Mouse (Mus musculus): ENCODE data around the gene Tmem274. TPM values are rescaled to one million over a fixed set of nuclear protein-coding genes. Genes with fewer than 3 reads are reported as not detected.

Tmem274 gene
- polyA plus RNA-seq, 1 experiment from 2014 or later, result not detected

DNA sequence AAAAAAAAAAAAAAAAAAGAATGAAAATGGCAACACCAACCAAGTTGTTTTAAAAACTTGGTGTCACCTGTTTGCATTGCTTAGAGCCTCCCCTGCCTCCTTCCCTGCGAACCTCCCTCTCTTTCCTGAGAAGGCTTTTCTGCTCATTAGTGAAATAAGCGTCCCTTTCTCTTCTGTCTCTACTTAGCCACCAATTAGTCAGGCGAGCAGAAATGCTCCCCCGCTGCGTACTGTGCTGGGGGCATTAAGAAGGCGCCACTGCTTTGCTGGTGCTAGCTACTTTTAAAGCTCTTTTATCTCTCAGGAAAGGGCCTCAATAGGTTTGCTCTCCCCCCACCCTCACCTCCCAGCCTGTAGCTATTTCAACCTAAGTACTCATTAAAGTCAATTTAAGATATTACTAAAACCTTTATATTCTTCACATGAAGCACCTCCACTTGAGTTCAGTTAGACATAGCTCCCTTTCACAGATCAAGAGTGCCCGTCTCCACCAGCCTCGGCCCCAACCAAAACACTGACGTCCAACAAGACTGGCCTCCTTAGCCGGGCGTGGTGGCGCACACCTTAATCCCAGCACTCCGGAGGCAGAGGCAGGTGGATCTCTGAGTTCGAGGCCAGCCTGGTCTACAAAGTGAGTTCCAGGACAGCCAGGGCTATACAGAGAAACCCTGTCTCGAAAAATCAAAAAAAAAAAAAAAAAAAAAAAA lies 28.2 kb downstream of the Tmem274 start:
- ATAC-seq (ENCODE audit: extremely low read depth, insufficient number of reproducible peaks, low FRiP score, low TSS enrichment), result no peak
- WGBS, result 60% methylated on average over 14 of the region's 15 CpGs

DNA sequence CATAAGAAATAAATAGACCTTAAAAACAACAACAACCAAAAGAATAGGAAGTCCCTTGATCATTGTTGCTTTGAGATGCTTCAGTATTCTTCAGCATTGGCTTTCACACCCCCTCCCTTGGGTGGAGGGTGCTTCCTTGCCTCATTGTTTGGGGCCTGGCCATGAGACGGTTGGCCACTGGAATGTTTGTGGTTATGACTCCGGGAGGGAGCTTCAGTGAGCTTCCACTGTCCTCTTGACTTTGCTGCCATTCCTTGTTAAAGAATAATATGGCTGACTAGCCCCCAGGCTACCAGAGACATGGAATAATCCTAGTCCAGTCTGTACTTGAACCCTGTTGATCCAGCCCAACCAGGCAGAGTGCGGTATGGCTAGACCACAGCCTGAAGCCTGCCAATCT lies 29.7 kb downstream of the Tmem274 start:
- 67% methylated on average over 3 of the region's 3 CpGs for WGBS

More for the DNA sequence above, 28.2 kb downstream of the Tmem274 start:
- no peaks in the 10 kb centered on the region for H3K27me3 ChIP-seq (replicated peaks)
- H3K27ac ChIP-seq (replicated peaks), result no peak overlapping the region
- H3K9me3 ChIP-seq, result no peaks in the 10 kb centered on the region
- peaks cover 26% of the 10 kb centered on the region for H3K36me3 ChIP-seq
- H3K4me1 ChIP-seq, result no peaks in the 10 kb centered on the region
- H3K9ac ChIP-seq, result no peak overlapping the region
- no peak overlapping the region for H3K4me3 ChIP-seq
- no peak overlapping the region for H3K4me2 ChIP-seq

DNA sequence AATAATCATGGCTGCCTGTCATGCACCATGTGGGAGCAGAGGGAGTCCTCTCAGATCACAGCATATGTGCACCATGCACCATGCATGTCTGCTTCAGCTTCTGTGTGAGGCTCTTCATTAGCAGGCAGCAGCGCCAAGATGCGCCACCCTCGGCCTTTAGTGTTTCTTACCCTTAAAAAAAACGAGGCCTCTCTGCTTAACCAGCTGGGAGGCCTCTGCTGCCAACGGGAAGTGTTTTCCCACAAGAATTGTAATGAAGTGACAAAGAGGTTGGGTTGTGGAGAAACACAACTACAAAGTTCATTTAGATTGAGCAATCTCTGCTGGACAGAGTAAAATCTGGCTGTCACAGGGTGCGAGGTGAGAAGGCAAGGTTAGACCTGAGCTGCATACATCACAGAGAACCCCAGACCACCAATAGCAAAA lies 34.1 kb downstream of the Tmem274 start:
- WGBS, result 49% methylated on average over 6 of the region's 6 CpGs
- no peak overlapping the region for H3K4me3 ChIP-seq
- no peaks in the 10 kb centered on the region for H3K9me3 ChIP-seq
- no peak overlapping the region for H3K9ac ChIP-seq
- no peak overlapping the region for H3K27ac ChIP-seq (replicated peaks)
- H3K36me3 ChIP-seq, result no peaks in the 10 kb centered on the region
- no peaks in the 10 kb centered on the region for H3K27me3 ChIP-seq (replicated peaks)
- 0 out of 2 replicates have a peak, but pooled peaks cover 4% of the 10 kb centered on the region for H3K4me1 ChIP-seq
- H3K4me2 ChIP-seq, result no peak overlapping the region
- ATAC-seq (ENCODE audit: extremely low read depth, insufficient number of reproducible peaks, low FRiP score, low TSS enrichment), result no peak

More for the DNA sequence above, 29.7 kb downstream of the Tmem274 start:
- H3K9ac ChIP-seq, result no peak overlapping the region
- H3K4me1 ChIP-seq, result 0 out of 2 replicates have a peak, but pooled peaks cover 4% of the 10 kb centered on the region
- H3K36me3 ChIP-seq, result peaks cover 11% of the 10 kb centered on the region
- H3K9me3 ChIP-seq, result no peaks in the 10 kb centered on the region
- no peak overlapping the region for H3K4me3 ChIP-seq
- no peaks in the 10 kb centered on the region for H3K27me3 ChIP-seq (replicated peaks)
- no peak overlapping the region for H3K4me2 ChIP-seq
- no peak for ATAC-seq (ENCODE audit: extremely low read depth, insufficient number of reproducible peaks, low FRiP score, low TSS enrichment)
- no peak overlapping the region for H3K27ac ChIP-seq (replicated peaks)

DNA sequence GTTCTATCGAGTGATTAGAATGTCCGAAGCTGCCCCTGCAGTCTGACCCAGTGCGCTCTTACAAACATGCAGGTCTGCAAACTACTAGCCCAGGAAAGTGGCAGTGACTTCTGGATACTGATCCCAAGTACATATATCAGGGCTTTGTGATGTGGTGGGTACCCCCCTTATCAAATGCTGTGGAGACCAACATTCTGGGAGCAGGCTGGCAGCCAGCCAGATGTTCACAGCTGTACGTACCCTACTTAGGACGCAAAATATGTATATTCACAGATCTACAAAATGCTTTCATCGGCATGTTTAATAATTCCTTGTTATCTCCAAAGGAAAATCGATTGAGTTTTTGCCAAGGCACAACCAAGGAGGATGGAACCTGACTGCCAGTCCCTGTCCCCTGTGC lies 34.9 kb downstream of the Tmem274 start:
- 68% methylated on average over 7 of the region's 7 CpGs for WGBS
- Histone ChIP-seq H3K4me1 (0 out of 2 replicates have a peak, but pooled peaks cover 4% of the 10 kb centered on the region), H3K9ac (no peak overlapping the region), H3K9me3 (no peaks in the 10 kb centered on the region), H3K4me2 (no peak overlapping the region), H3K4me3 (no peak overlapping the region), H3K27me3 (replicated peaks) (no peaks in the 10 kb centered on the region), H3K36me3 (no peaks in the 10 kb centered on the region), H3K27ac (replicated peaks) (no peak overlapping the region)
- ATAC-seq (ENCODE audit: extremely low read depth, insufficient number of reproducible peaks, low FRiP score, low TSS enrichment), result no peak

DNA sequence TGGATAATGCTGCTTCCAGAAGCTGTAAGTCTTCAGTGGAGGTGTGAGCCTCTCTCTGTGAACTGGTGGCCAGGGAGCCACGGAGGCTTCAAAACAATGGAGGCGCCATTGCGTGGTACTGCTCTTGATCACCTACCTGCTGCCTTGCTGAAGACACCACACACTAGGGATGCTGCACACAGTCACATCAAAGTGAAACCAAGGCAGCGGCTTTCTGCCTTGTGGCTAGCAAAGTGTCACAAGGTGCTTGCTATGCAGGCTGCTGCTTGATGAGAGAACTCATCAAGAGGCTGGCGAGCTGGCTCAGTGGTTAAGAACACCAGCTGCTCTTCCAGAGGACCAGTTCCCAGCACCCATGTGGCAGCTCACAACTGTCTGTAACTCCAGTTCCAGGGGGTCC lies 38.5 kb downstream of the Tmem274 start:
- WGBS, result 91% methylated on average over 5 of the region's 5 CpGs

DNA sequence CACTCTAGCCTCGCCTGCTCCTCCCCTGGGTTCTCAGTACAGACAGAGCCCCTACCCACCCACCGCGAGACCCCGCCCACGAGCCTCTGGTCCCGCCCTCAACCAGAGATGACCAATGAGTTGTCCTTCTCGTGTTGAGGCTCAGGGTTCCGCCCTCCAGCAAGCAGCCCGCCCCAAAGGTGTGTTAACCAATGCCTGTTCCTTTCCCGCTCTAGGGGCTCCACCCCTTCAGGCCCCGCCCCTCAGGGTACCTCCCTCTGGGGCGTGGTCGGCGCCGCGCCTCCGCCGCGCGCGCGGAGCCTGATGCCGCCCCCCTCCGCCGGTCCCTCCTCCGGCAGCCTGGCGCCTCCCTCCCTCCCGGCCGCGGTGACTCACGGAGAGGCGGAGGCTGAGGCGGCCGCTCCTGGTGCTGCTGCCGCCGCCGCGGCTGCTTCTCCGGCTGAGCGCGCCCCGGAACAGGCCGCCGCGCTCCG lies 40.7 kb downstream of the Tmem274 start, which contains the start of gene Ctnnbip1:
Gene Ctnnbip1, plus strand, starts transcription at position 369 of the 473 bp plus-strand sequence.
- no peaks in the 10 kb centered on the region for H3K27me3 ChIP-seq (replicated peaks)
- no peaks in the 10 kb centered on the region for H3K9me3 ChIP-seq
- peak within 1 kb of the TSS; percentile 92 for H3K4me3 ChIP-seq
- H3K36me3 ChIP-seq, result no peaks in the 10 kb centered on the region
- H3K27ac ChIP-seq (replicated peaks), result peak within 1 kb of the TSS; percentile 70
- WGBS, result under 1% methylated on average over 44 of the region's 46 CpGs
- peak within 1 kb of the TSS; percentile 97 for H3K9ac ChIP-seq
- peak within 1 kb of the TSS; percentile 97 for H3K4me2 ChIP-seq
- H3K4me1 ChIP-seq, result peaks cover 32% of the 10 kb centered on the region
- peak; percentile 98 for ATAC-seq (ENCODE audit: extremely low read depth, insufficient number of reproducible peaks, low FRiP score, low TSS enrichment)

More for the DNA sequence above, 38.5 kb downstream of the Tmem274 start:
- H3K4me2 ChIP-seq, result no peak overlapping the region
- ATAC-seq (ENCODE audit: extremely low read depth, insufficient number of reproducible peaks, low FRiP score, low TSS enrichment), result no peak
- no peak overlapping the region for H3K9ac ChIP-seq
- H3K27me3 ChIP-seq (replicated peaks), result no peaks in the 10 kb centered on the region
- H3K4me3 ChIP-seq, result no peak overlapping the region
- H3K9me3 ChIP-seq, result no peaks in the 10 kb centered on the region
- peaks cover 15% of the 10 kb centered on the region for H3K4me1 ChIP-seq
- no peak overlapping the region for H3K27ac ChIP-seq (replicated peaks)
- H3K36me3 ChIP-seq, result no peaks in the 10 kb centered on the region

DNA sequence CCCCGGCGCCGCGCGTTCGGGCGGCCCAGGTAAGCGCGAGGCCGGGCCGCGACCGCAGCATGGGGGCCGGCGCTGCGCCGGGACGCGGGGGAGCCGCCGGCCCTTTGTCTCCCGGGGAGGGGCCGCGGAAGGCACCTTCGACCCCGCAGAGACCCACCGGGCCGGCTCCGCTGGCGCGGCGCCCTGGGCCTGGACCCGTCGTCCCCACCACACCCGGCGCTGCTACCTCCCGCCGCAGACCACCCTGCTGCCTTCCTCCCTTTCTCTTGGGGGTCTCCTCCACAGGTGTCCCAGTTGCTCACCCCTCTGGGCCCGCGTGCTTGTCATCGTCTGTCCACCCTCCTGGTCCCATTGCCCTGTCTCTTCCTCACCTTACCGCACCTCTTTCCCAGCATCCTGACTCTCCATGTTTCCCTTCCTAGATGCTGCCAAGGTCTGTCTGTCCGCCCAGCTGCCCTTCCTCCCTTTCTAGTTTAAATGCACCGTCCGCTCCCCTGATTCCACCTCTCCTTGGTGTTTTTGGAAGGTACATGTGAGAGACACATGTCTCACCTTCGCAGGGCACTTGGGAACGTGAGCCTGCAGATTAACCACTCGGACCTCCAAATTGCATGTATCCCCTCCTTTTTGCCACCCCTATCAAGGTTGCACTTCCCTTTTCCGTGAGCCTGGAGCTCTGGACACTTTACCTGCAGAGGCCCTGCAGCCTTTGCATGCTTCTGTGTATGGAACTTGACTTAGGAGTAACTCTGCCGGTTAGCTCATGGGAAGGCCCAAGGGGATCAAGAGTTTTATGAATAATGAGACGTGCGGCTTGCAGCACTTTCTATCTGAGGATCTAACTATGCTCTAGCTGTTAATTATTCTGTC lies 41.4 kb downstream of the Tmem274 start:
- Histone ChIP-seq H3K9ac (peak overlapping the region; percentile 97), H3K9me3 (no peaks in the 10 kb centered on the region), H3K27ac (replicated peaks) (peak overlapping the region; percentile 70), H3K4me2 (peak overlapping the region; percentile 97), H3K36me3 (no peaks in the 10 kb centered on the region), H3K27me3 (replicated peaks) (no peaks in the 10 kb centered on the region), H3K4me3 (peak overlapping the region; percentile 92), H3K4me1 (peaks cover 39% of the 10 kb centered on the region)
- WGBS, result 4% methylated on average over 47 of the region's 52 CpGs
- no peak for ATAC-seq (ENCODE audit: extremely low read depth, insufficient number of reproducible peaks, low FRiP score, low TSS enrichment)

DNA sequence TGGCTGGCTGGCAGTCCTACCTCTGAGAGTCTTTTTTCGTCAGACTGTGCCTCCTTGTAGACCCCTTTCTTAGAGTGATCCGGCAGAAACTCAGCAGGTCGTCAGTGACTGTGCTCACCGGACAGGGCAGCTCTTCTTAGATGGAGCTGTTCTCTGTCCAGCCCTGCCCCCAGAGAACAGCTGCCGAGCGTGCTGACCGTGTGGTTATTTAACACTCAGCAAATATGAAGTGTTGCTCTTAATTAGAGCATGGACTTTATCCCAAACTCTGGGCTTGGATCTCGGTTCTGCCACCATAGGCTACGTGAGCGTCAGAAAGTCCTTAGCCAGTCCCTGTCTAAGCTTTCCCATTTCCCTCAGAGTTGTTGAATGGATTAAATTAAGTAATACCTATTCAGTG lies 44.1 kb downstream of the Tmem274 start:
- Histone ChIP-seq H3K4me2 (no peak overlapping the region), H3K27me3 (replicated peaks) (no peaks in the 10 kb centered on the region), H3K27ac (replicated peaks) (no peak overlapping the region), H3K9ac (no peak overlapping the region), H3K4me1 (peaks cover 65% of the 10 kb centered on the region), H3K4me3 (no peak overlapping the region), H3K9me3 (no peaks in the 10 kb centered on the region), H3K36me3 (no peaks in the 10 kb centered on the region)
- no peak for ATAC-seq (ENCODE audit: extremely low read depth, insufficient number of reproducible peaks, low FRiP score, low TSS enrichment)
- WGBS, result 64% methylated on average over 10 of the region's 10 CpGs

DNA sequence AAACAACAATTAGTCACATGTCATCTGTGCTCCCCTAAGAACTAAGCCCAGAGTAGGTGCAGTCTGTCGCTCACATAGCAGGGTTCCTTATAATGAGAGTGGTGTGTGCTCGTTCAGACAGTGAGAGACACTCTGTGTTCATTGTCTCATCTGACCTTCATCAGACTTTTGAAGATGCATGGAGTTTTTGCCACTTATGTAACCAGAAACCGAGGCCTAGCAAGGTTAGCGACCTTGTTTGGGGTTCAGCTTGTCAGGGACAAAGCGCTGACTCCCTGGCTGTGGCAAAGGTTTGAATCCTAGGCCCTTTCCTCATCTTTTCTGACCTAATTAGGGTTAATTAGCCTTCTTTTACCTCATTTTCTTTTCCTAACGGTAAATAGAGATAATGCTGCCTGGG lies 46.8 kb downstream of the Tmem274 start:
- H3K4me2 ChIP-seq, result no peak overlapping the region
- no peaks in the 10 kb centered on the region for H3K9me3 ChIP-seq
- no peak overlapping the region for H3K4me3 ChIP-seq
- H3K27me3 ChIP-seq (replicated peaks), result no peaks in the 10 kb centered on the region
- H3K4me1 ChIP-seq, result peaks cover 84% of the 10 kb centered on the region
- WGBS, result 83% methylated on average over 6 of the region's 6 CpGs
- no peak overlapping the region for H3K27ac ChIP-seq (replicated peaks)
- no peak for ATAC-seq (ENCODE audit: extremely low read depth, insufficient number of reproducible peaks, low FRiP score, low TSS enrichment)
- H3K9ac ChIP-seq, result peak overlapping the region; percentile 41; the same call in 1 of the 2 replicates
- no peaks in the 10 kb centered on the region for H3K36me3 ChIP-seq

DNA sequence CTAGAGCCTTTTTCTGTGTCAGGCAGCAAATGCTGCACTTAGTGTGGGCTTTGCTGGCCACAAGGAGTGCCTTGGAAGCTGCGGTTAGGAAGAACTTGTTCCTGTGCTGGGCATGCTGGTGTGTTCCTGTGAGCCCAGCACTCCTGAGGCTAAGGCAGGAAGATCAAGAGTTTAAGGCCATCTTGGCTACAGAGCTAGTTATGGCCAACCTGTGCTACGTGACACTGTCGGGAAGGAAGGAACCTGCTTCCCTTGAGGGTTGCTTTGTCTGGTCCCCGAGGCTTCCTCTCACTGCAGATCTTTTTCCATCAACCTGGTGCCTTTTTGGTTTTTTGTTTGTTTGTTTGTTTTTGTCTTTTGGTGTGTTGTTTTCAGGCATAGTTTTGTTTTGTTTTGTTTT lies 48.0 kb downstream of the Tmem274 start:
- Histone ChIP-seq H3K36me3 (no peaks in the 10 kb centered on the region), H3K4me1 (peaks cover 89% of the 10 kb centered on the region), H3K9me3 (no peaks in the 10 kb centered on the region), H3K4me3 (no peak overlapping the region), H3K27ac (replicated peaks) (peak overlapping the region; percentile 20; the same call in 1 of the 2 replicates), H3K9ac (peak overlapping the region; percentile 66; the same call in 1 of the 2 replicates), H3K4me2 (no peak overlapping the region), H3K27me3 (replicated peaks) (no peaks in the 10 kb centered on the region)
- 81% methylated on average over 4 of the region's 4 CpGs for WGBS
- ATAC-seq (ENCODE audit: extremely low read depth, insufficient number of reproducible peaks, low FRiP score, low TSS enrichment), result no peak

DNA sequence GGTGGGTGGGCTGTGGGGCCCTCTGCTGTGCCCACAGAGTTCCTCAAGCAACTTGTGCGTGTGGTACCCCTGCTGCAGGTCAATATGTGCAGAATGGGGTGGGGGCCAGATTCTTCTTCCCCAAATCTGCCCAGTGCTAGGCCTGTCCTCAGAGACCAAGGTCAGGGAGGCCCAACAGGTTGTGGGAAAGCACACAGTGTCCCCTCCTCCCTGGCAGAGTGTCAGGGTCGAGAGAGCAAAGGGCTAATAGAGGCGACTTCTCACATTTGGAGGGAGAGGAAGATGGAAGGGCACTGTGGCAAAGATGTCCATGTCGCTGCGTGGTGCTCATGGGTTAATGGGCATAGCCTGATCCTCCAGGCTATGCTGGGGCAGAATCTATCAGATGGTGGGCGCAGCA lies 48.6 kb downstream of the Tmem274 start:
- Histone ChIP-seq H3K9ac (peak overlapping the region; percentile 66), H3K4me1 (peaks cover 91% of the 10 kb centered on the region), H3K9me3 (no peaks in the 10 kb centered on the region), H3K27me3 (replicated peaks) (no peaks in the 10 kb centered on the region), H3K27ac (replicated peaks) (peak overlapping the region; percentile 48), H3K4me3 (no peak overlapping the region), H3K4me2 (no peak overlapping the region), H3K36me3 (no peaks in the 10 kb centered on the region)
- WGBS, result 76% methylated on average over 6 of the region's 6 CpGs
- ATAC-seq (ENCODE audit: extremely low read depth, insufficient number of reproducible peaks, low FRiP score, low TSS enrichment), result no peak
